Mouse (Mus musculus): Measurements from ENCODE around the gene Il15ra.

- TF ChIP-seq TAL1 (IDR thresholded peaks at IDR 0.05; ENCODE audit: low read length) (no peak), GATA1 (IDR thresholded peaks at IDR 0.05; ENCODE audit: low read length) (no peak)
Measured at GRCm38 (mm10) chr2:11722564-11722963, 17.5 kb downstream of the Il15ra start.

All from erythroblast, embryonic 14.5 days (primary cell).